Mouse (Mus musculus) layer of hippocampus, adult 2 months (tissue): ENCODE measurements around the gene Klk9. TPM values are rescaled to one million over a fixed set of nuclear protein-coding genes. Genes with fewer than 3 reads are reported as not detected.

ENCODE experiments used
- DNase-seq, 2 experiments: peaks; one replicate each; pipeline ENCODE4 v3.0.0; 2022; ENCODE audit warnings: low spot score in 2 of 2
- H3K27ac ChIP-seq: fragments of 200-600 bp; 2 replicates; pipeline ENCODE4 v1.8.1; 2022
- H3K4me3 ChIP-seq: fragments of 200-600 bp; 2 replicates; pipeline ENCODE4 v1.8.1; 2022; ENCODE audit warnings: mild to moderate bottlenecking
- CTCF ChIP-seq: fragments of 200-600 bp; conservative IDR thresholded peaks from 2 replicates; pipeline ENCODE4 v1.8.1; 2022; ENCODE audit warnings: antibody characterized with exemption, mild to moderate bottlenecking, moderate library complexity
- total RNA-seq, 2 experiments: library from RNA; stranded (reverse); gene quantifications; 2 replicates each; pipeline ENCODE4 v1.2.3; 2021

Gene Klk9
- total RNA-seq, 2 experiments from 2014 or later, result not detected

DNA sequence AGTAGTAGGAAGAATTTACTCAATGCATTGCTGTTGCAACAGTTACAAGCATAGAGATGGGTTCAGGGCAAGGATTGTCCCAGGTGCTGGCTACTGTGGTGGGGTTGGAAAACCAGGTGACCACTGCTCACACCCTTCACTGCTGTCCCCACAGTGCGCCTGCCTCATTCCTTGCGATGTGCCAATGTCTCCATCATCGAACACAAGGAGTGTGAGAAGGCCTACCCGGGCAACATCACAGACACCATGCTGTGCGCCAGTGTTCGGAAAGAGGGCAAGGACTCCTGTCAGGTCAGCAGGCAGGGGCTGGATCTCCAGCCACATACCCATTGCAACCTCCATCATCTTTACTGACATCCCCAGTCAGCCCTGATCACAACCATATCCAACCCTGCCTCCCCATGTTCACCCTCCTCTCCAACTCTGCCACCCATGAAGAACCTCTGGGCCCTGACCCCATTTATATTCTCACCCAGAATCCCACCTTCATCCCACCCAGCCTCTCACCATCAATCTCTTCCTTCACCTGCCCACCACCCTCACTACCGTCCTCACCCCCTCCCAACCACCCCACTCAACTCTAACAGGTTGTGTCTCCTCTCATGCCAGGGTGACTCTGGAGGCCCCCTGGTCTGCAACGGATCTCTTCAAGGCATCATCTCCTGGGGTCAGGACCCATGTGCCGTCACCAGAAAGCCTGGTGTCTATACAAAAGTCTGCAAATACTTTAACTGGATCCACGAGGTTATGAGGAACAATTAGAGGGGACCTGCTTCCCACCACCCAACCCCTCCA is 13.3 kb upstream of the Klk9 start:
- no peak overlapping the region for H3K27ac ChIP-seq
- no peak for DNase-seq
- H3K4me3 ChIP-seq, result no peak overlapping the region
- no peak for TF ChIP-seq CTCF

- Histone ChIP-seq H3K4me3 (no peak overlapping the region), H3K27ac (peak overlapping the region; percentile 57; the same call in 1 of the 2 replicates)
- TF ChIP-seq CTCF, result no peak
- no peak for DNase-seq
Measured at GRCm38 (mm10) chr7:43780241-43780640, 11.4 kb upstream of the Klk9 start.

- no peak for TF ChIP-seq CTCF
- H3K27ac ChIP-seq, result peak within 1 kb of the TSS; percentile 57; the same call in 1 of the 2 replicates
- H3K4me3 ChIP-seq, result no peak within 1 kb of the TSS
- DNase-seq, result no peak
Measured at GRCm38 (mm10) chr7:43780746-43781145, 10.9 kb upstream of the Klk9 start, which contains the start of gene Klk10. TSS of gene Klk10 (plus strand) at chr7:43781035.

- no peak for DNase-seq
- no peak for TF ChIP-seq CTCF
- Histone ChIP-seq H3K4me3 (no peak overlapping the region), H3K27ac (no peak overlapping the region)
Measured at GRCm38 (mm10) chr7:43781541-43781940, 10.2 kb upstream of the Klk9 start.

DNA sequence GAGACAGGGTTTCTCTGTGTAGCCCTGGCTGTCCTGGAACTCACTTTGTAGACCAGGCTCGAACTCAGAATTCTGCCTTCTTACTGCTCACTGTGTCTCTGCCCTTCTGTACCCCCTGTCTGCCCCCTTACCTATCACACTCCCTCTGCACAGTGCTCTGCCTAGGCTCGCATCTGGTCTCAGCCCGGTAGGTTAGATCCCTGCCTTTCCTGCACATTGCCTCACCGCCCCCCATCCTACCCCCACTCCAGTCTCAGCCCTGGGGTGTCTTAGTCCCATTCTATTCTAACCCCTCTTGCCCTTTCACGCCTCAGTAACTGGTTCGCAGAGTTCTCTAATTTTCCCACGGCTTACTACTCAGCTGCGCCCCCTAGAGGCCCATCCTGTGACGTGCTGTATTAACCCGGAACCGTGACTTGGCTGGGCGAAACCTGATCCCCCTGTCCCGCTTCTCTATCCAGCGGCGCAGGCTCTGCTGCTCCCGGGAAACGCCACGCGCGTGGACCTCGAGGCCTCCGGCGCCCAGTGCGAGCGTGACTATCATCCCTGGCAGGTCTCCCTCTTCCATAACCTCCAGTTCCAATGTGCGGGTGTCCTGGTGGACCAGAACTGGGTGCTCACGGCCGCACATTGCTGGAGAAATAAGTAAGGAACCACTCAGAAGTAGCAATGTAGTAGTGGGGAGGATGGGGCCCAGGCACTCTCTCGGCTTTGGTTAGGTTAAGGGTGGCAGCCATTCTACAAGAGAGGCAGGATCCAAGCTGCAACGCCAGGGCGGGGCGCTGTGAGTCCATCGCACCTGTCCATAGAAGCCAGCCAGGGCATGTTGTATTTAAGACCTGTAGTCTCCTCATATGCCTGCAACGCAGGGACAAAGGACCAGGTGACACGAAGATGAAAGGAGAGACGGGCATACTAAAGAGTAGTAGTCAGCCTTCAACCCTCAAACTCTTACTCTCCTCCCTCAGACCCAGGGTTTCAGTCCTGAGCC is 9.1 kb upstream of the Klk9 start:
- Histone ChIP-seq H3K4me3 (peak overlapping the region; percentile 19; the same call in 1 of the 2 replicates), H3K27ac (no peak overlapping the region)
- peak; percentile 42 to 76 for DNase-seq
- peak; percentile 81 for TF ChIP-seq CTCF

DNA sequence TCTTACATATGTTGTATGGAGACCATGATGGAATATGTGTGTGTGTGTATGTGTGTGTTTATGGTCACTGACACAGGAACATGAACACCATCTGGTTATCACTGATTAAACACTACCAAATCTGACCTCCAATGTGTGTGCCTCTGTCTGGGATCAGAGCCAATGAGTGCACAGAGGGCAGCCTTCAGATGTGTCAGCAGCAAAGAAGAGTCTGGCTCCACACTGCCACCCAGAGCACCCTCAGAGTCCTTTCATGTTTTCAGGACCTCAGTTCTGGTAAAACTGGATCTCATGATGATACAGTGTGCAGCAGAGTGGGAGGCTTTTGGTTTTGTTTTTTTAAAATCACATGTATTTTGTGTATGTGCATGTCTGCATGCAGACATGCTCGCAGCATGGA is 6.4 kb upstream of the Klk9 start:
- peak; percentile 62 for TF ChIP-seq CTCF
- no peak for DNase-seq
- 0 out of 2 replicates have a peak overlapping the region, but pooled peaks have one; percentile 18 for H3K27ac ChIP-seq
- no peak overlapping the region for H3K4me3 ChIP-seq

GRCm38 (mm10) chr7:43788096-43788495 is 3.6 kb upstream of the Klk9 start:
- peak in 1 of 2 experiments; percentile 61 for DNase-seq
- no peak overlapping the region for H3K4me3 ChIP-seq
- no peak for TF ChIP-seq CTCF
- H3K27ac ChIP-seq, result no peak overlapping the region; the same call in 1 of the 2 replicates

DNA sequence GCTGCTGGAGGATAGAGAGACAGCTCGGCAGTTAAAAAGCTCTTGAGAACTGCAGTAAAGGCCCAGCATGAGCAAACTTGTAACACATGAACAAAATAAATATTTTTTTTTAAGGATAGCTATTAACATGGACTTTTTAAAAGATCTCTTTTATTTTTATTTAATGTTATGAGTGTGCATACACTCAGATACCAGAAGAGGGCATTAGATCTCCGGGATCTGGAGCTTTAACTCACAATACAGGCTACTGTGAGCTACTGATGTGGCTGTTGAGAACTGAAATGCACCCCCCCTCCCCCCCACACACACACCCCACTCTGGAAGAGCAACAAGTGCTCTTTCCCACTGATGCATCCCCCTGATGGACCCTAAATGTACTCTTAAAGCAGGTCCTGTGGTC is 2.4 kb upstream of the Klk9 start:
- H3K27ac ChIP-seq, result peak overlapping the region; percentile 28; the same call in 1 of the 2 replicates
- peak; percentile 72 for TF ChIP-seq CTCF
- no peak for DNase-seq
- H3K4me3 ChIP-seq, result no peak overlapping the region

DNA sequence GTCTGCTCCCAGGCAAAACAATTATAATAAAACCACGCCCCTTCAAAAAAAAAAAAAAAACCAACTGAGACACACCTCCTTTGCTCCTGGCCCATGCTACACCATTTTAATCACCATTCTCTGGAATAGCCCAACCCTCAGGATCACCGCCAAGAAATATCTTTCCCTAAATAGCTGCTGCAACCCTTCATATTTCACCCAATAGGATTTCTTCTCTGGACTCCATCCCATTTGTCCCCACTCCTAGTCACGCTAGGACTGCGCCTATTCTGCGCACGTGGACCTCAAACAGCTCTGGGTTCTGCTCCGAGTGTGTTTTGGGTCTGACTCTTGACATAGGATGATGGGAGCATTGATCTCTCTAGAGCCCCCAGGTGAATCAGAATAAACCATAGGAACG is 4.7 kb downstream of the Klk9 start:
- TF ChIP-seq CTCF, result no peak
- Histone ChIP-seq H3K4me3 (peak overlapping the region; percentile 59), H3K27ac (no peak overlapping the region)
- no peak for DNase-seq

GRCm38 (mm10) chr7:43797333-43797769 is 5.7 kb downstream of the Klk9 start, which contains the start of gene Klk8:
TSS of gene Klk8 (plus strand) at chr7:43797577.
- DNase-seq, result no peak
- no peak for TF ChIP-seq CTCF
- peak within 1 kb of the TSS; percentile 43; the same call in 1 of the 2 replicates for H3K27ac ChIP-seq
- H3K4me3 ChIP-seq, result peak within 1 kb of the TSS; percentile 59

DNA sequence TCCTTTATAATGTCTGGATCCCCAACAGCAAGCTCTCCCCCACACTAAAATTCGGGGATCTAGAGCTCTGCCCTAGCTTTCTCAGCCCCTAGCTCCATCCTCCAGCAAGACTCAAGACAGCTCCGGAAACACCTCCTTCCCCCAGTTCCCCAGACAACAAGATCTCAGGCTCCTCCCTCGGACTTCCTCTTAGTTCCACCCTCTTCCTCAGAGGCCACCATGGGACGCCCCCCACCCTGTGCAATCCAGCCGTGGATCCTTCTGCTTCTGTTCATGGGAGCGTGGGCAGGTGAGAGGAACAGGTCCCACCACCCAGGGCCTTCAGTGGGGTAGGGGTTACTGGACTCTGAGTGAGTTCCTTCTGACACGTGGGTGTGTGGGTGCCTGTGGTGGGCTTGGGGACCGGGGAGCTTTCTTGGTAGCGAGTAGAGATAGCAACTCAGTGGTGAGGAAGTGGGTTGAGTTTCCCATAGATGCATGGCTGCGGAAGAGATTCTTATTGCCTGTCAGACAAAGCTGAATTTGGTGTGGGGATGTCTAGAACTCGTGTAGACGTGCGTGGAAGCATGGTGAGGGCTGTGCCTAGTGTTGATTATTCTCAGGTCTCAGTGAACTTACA is 6.3 kb downstream of the Klk9 start:
- peak overlapping the region; percentile 43; the same call in 1 of the 2 replicates for H3K27ac ChIP-seq
- no peak for DNase-seq
- peak overlapping the region; percentile 59 for H3K4me3 ChIP-seq
- no peak for TF ChIP-seq CTCF

- no peak for TF ChIP-seq CTCF
- H3K4me3 ChIP-seq, result no peak overlapping the region
- no peak for DNase-seq
- no peak overlapping the region for H3K27ac ChIP-seq
Measured at GRCm38 (mm10) chr7:43799876-43800275, 8.2 kb downstream of the Klk9 start.
